Mouse (Mus musculus) fibroblast of lung, adult 2 months (primary cell): Measurements from ENCODE around the gene Tppp3.
A peak's percentile ranks its signal among the peaks of the same experiment; 100 is the strongest.

ENCODE experiments used
- DNase-seq: peaks from one replicate; pipeline ENCODE4 v3.0.0-alpha.2; 2011; ENCODE audit warnings: low read depth

The Tppp3 gene

DNA sequence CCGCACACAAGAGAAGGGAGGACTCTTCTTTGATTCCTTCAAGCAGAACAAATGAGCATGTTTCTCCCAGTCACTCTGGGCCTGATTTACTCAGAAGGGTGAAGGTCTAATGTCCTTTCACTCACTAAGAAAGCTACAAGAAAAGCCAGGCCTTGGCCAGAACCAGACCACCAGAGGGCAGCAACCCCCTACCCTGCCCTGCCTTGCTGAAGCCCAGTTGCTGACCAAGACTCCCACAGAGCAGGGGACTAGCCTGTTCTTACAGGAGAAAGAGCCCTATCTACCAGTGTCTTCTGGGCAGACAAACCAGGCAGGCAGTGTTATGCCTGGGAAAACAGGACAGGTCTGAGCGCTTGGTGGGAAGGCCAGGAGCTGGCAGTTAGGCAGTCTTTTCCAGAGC lies 13.1 kb upstream of the Tppp3 start:
- DNase-seq: peak; percentile 62

- no peak for DNase-seq
These were observed 12.7 kb upstream of the Tppp3 start for GRCm38 (mm10) chr8:105484030-105484368.

GRCm38 (mm10) chr8:105483212-105484029 lies 12.1 kb upstream of the Tppp3 start:
- no peak for DNase-seq

DNA sequence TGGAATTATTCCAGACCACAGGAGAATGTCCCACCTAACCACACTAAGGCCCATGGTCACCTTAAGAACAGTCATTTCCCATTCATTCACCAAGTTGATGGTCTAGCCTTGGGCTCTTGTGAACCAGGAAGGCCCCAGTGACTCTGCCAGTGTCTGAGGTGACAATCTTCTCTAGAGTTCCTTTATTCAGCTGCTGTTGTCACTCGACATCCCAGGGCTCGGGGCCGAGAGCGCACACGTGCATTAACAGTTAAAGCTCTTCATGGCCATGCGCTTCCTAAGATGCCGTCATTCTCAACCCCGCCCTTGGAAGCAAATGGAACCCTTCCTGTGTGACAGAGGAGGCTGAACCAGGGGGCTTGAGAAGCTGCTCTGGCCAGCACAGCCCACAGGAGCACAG lies 10.8 kb upstream of the Tppp3 start:
- no peak for DNase-seq

DNA sequence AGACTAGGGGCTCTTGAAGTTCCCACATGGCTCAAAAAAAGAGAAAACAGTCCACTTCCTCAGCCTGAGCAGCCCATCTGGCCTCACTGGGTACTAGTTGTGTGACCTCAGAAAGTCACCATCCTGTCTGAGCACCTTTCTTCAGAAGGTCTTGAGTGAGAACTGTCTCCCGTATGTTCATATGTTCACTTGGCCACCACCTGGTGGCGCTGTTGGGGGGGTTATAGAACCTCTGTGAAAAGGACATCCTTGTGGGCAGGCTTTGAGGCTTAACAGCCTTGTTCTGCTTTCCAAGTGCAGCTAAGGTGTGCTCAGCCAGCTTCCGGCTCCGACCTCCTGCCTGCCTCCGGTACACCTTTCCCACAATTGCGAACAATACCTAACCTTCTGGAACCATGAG lies 10.1 kb upstream of the Tppp3 start:
- DNase-seq: no peak

DNA sequence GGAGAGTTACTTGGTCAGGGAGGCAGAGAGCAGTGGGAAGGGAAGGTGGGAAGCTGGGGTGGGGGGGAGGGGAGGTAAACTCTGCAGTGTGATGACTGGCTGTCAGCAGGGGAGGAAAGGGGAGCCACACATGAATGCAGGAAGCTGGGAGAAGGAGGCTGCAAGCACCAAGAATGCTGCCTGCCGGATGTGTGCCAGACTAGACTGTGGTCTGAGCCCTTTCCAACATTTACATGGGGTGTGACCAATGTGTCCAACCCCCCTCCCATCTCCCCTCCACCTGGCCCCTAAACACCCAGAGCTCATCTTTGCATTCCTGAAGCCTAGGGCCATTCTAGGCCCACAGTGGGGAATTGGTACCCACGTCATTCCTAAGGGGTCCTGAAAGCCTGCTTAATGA lies 9.7 kb upstream of the Tppp3 start:
- peak; percentile 39 for DNase-seq

DNA sequence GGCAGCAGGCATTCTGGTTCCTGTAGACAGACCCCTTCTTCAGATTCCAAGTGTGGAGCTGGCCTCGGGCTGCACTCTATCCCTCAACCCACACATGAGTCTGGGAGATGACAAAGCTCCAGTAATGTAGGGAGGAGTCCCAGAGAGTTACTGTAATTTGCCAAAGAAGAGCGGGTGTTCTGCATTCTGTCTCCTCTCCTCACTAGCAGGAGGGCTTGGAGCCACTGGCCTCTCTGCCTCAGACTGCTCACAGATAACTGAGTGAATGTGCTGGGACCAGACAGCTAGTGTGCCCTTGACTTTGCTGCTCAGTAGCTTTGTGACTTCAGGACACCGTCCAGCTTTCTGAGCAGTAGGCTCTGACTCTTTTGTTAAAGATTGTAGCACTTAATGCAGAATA lies 6.5 kb upstream of the Tppp3 start:
- DNase-seq: no peak

- DNase-seq: no peak
These were observed 5.5 kb upstream of the Tppp3 start for GRCm38 (mm10) chr8:105476628-105477413.

GRCm38 (mm10) chr8:105476161-105476560 lies 4.8 kb upstream of the Tppp3 start:
- DNase-seq: no peak

GRCm38 (mm10) chr8:105475742-105476141 lies 4.4 kb upstream of the Tppp3 start:
- DNase-seq: no peak

DNA sequence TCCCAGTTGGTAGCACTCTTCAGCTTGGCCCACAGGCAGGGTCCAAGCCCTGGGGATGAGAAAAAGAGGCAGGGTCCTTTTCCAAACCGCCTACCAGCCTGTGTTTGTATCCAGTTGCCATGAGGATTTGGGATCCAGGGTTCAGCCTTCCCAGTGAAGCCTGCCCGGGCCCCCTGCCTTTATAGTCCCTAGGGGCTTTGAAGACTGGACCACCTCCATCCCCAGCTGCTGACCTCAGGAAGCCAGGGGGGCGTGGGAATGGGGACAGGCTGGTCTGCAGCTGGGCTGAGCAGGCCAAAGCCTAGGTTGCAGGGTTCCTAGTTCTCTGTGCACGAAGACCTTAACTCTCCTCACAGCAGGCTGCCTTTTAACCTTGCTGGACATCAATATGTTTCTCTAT lies 3.9 kb upstream of the Tppp3 start:
- DNase-seq: no peak

DNA sequence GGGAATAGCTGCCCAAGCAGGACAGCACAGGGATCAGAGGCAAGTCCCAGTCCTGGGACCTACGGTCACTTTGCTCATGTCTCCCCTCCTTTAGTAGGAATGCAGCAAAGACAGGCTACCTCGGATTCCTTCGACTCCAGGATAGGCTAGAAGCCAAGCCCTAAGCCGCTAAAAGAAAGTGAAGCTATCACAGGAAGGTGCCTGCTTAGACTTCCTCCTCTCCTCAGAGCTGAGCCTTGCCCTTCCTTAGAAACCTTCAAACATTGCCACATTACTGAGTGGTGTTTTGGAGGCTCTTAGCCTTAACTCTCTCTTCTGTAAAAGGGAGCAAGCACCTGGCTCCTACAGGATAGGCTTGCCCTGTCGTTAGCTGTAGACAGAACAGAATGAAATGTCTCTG lies 3.4 kb upstream of the Tppp3 start:
- no peak for DNase-seq

GRCm38 (mm10) chr8:105473816-105474606 lies 2.7 kb upstream of the Tppp3 start:
- DNase-seq: no peak

GRCm38 (mm10) chr8:105472983-105473382 lies 1.7 kb upstream of the Tppp3 start:
- DNase-seq: no peak

DNA sequence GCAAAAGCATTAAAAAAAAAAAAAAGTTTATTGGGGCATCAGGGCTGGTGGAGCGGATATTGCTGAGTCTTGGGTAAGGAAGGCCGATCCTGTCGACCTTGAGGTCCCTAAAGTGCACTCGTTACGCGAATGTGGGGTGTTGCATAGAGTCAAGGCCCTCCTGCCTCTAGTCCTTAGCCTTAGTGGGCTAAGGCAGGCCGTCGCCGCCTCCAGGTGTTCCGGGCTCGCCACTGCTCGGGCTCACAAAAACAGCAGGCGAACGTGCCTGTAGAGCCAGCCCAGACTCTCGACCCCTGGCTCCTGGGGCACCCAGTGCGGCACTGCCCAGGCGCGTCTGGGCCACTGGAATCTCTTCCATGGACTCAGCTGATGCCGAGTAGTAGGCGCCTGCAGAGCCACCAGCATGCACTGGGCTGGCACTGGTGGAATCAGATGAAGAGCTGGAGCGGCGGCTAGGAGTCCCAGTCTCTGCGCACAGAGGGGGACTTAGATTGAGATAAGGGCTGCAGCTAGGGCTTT lies 1.1 kb upstream of the Tppp3 start:
- DNase-seq: no peak

DNA sequence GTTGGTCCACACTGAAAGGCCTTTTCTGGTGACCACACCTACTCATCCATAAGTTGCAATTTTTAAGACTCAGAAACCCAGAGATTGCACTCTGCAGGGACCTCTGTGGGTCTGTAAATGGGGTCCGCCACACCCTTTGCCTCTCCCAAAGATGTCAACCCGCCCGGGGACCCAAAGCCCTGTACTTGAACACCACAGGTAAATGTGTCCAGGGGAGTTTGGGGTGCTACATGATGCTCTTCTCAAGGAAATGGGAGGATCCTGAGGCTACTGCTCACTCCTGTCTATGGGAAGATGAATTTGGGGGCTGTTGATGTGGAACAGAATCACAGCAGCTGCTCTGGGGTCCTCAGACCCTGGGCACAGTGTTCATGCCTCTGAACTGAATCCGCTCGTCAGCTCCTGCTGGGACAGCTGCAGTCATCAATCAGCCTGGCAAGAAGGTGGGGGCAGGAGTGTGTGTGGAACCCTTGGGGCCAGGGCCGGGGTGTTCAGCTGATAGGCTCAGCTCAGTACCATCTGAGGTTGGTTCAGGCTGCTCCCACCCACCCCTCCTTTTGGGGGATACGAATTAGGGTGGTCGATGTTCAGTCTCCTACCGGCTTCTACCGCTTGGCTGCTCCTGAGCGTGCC lies 529 bp downstream of the Tppp3 start:
- DNase-seq: no peak

- DNase-seq: no peak
These were observed 1.1 kb downstream of the Tppp3 start for GRCm38 (mm10) chr8:105470262-105470661.

DNA sequence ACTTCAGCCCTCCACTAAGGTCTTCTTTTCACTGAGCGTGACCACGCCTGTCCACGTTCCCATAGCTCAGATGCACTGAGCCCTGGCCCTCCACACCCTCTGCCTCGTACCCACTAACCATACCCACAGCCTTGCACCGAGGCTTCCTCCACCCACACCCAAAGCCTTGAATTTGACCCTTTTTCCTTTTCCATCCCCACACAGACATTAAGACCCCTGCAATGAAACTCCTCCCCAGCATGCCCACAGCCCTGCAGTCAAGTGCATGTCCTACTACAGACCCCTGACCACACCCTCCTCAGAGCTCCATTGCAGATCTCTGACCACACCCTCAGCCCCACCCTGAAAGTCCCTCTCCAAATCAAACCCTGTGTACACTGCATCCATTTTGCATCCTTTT lies 1.5 kb downstream of the Tppp3 start:
- no peak for DNase-seq

DNA sequence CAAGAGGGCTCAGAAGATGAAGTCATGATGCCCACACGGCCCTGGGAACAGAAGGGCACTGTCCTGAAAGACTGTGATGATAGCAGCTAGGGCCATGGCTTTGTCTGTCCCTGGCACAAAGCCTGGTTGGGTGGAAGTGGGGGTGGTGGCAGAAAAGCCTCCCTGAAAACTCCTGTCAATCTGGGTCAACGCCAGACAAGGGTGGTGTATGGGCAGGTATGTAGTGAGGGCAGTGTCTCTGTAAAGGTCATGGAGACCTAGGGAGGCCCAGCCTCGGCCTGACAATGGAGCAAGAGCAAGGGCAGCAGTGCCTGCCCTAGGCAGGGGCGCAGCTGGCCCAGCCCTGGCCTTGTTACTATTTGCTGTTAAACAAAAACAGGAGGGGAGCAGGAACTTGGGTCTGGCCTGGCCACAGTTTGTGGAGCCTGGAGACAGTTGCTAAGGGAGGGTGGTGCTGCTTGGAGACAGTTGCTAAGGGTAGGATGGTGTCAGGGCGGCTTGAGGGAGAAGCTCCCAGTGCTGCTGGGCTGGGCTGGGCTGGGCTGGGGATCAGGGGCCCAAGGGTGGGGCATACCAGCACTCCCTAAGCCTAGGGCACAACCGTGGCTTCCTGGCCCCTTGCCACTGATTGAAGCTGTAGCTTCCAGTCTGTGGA lies 2.2 kb downstream of the Tppp3 start:
- DNase-seq: no peak

DNA sequence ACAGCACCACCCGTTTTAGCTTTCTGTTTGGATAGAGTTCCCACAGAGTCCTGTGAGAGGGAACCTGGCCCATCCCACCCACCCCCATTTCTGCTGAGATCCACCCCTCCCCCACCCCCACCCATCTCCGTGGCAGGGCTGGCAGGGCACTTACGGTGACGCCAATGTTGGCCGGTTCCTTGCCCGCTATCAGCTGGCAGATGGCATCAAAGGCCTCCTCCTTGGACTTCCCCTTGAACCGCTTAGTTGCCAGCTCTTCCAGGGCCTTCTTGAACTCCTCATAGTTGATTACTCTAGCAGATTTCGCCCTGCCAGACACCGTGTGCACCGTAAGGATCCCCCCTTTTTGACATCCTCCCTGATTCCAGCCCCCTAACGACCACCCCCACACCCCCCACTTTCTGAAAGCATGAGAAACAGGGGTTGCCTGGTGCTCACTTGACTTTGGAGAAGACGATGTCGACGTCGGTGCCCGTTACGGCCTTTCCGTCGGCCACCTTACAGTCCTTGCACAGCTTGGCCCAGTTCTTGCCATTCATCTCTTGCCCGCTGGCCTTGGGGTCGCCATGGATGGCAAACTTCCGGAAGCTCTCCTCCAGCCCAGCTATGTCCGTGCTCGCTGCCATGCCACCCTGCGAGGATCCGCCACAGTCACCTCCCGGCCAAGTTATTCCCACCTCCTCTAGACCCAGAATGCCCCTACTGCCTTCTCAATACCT lies 3.2 kb downstream of the Tppp3 start:
- no peak for DNase-seq
